Mouse (Mus musculus) hindbrain, embryonic 12.5 days (tissue): ENCODE results near the gene Cdk8. TPM values are rescaled to one million over a fixed set of nuclear protein-coding genes. Genes with fewer than 3 reads are reported as not detected.
"Not testable (repeated sequence)": the region's sequence is repeated elsewhere in the genome, so short reads cannot be mapped to it uniquely, and the experiment has no call there.

Source experiments
- ATAC-seq: fragments of 200-750 bp; cut with Nextera tagmentation; 2 replicates; pipeline ENCODE4 v1.8.0; 2017; ENCODE audit warnings: moderate TSS enrichment; ENCODE audit not compliant: low FRiP score
- H3K27ac ChIP-seq: fragments of 300-500 bp; sonication (generic); 2 replicates; pipeline ENCODE4 v1.5.1; 2016; ENCODE audit warnings: mild to moderate bottlenecking
- H3K27me3 ChIP-seq: fragments of 300-500 bp; sonication (generic); 2 replicates; pipeline ENCODE4 v1.6.1; 2016; ENCODE audit warnings: mild to moderate bottlenecking
- H3K36me3 ChIP-seq: fragments of 300-500 bp; sonication (generic); 2 replicates; pipeline ENCODE4 v1.6.1; 2016; ENCODE audit warnings: mild to moderate bottlenecking
- H3K4me1 ChIP-seq: fragments of 300-500 bp; sonication (generic); 2 replicates; pipeline ENCODE4 v1.6.1; 2016
- H3K4me2 ChIP-seq: fragments of 300-500 bp; sonication (generic); replicated peaks from 2 replicates; pipeline ENCODE4 v1.6.1; 2016; ENCODE audit warnings: mild to moderate bottlenecking
- H3K4me3 ChIP-seq: fragments of 300-500 bp; sonication (generic); 2 replicates; pipeline ENCODE4 v1.5.1; 2016; ENCODE audit warnings: mild to moderate bottlenecking
- H3K9ac ChIP-seq: fragments of 300-500 bp; sonication (generic); 2 replicates; pipeline ENCODE4 v1.6.1; 2016; ENCODE audit warnings: mild to moderate bottlenecking, moderate library complexity
- H3K9me3 ChIP-seq: fragments of 300-500 bp; sonication (generic); replicated peaks from 2 replicates; pipeline ENCODE4 v1.6.1; 2016; ENCODE audit warnings: mild to moderate bottlenecking
- WGBS: fragments of 180-500 bp; shearing (Covaris S2); methylation state at CpG from one replicate; pipeline ENCODE4 v1.1.7; 2016; 5-methylcytosine and 5-hydroxymethylcytosine counted together
- polyA plus RNA-seq: library from polyadenylated mRNA; unstranded; fragments of >200 nt; fragmentation: Nextera tagmentation; extraction: Ambion mirVana; gene quantifications from 2 replicates; pipeline ENCODE4 v1.2.1, GENCODE M21; 2016

Cdk8 gene
- 30.9 and 32.6 TPM in 2 replicates for polyA plus RNA-seq

GRCm38 (mm10) chr5:146230864-146231654 is at the start of gene Cdk8:
Gene Cdk8, plus strand, starts transcription at chr5:146231230.
- under 1% methylated on average over 75 of the region's 102 CpGs for WGBS
- no peaks in the 10 kb centered on the region for H3K9me3 ChIP-seq

DNA sequence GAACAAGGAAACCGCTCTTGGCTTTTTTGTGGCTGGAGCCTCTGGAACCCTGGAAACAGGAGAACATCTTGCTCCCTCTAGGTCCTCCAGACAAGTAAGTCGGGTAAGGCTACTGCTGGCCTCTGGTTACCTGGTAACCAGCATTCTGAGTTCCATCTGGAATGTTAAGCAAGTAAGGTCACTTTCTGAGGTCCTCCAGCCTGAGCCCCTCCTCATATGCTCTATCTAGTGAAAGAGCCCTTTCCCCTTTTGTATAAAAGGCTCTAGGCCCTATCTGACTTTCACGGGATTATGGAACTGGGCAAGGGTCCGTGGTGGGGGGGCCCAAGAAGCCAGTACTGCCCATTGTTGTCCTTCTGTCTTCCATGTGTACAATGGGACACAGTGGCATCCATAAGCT is 45.8 kb upstream of the Cdk8 start, which contains the start of gene 1700001J03Rik:
1700001J03Rik (minus strand) TSS at position 101 of the 400 bp plus-strand sequence.
- 83% methylated on average over 4 of the region's 4 CpGs for WGBS
- not testable (repeated sequence) for H3K9ac ChIP-seq

More at GRCm38 (mm10) chr5:146230864-146231654, at the start of gene Cdk8:
- H3K4me3 ChIP-seq = peak within 1 kb of the TSS; percentile 98
- no peaks in the 10 kb centered on the region for H3K27me3 ChIP-seq
- H3K4me1 ChIP-seq = peaks cover 17% of the 10 kb centered on the region
- H3K4me2 ChIP-seq = peak within 1 kb of the TSS; percentile 81
- H3K27ac ChIP-seq = peak within 1 kb of the TSS; percentile 98
- peak; percentile 91 for ATAC-seq
- peak within 1 kb of the TSS; percentile 96 for H3K9ac ChIP-seq
- H3K36me3 ChIP-seq = no peaks in the 10 kb centered on the region

DNA sequence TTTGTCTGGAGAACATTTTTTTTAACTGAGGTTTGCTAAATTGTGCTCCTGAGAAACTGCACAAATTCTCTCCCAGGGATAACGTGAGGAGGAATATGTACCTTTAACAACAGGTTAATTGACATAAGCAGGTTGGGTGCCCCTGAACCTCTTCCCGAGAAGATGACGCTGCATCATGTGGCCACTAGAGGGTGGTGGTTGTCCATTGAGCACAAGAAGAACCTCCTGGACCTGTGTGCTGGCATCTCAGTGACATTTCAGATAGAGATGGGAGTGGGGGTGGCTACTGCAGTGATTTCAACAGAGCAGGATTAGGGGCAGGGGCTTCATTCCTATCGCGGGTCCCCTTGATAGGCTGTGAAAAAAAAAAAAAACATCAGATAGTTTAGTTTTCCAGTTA is 43.6 kb upstream of the Cdk8 start:
- H3K9me3 ChIP-seq, H3K27ac ChIP-seq, H3K4me2 ChIP-seq, H3K4me1 ChIP-seq, H3K9ac ChIP-seq, H3K36me3 ChIP-seq, H3K4me3 ChIP-seq, ATAC-seq, H3K27me3 ChIP-seq: not testable (repeated sequence)
- 28% methylated on average over 5 of the region's 5 CpGs for WGBS

More for the DNA sequence above, 45.8 kb upstream of the Cdk8 start, which contains the start of gene 1700001J03Rik:
- not testable (repeated sequence) for H3K36me3 ChIP-seq, H3K9me3 ChIP-seq, H3K27ac ChIP-seq, ATAC-seq, H3K4me2 ChIP-seq, H3K4me3 ChIP-seq, H3K27me3 ChIP-seq, H3K4me1 ChIP-seq

DNA sequence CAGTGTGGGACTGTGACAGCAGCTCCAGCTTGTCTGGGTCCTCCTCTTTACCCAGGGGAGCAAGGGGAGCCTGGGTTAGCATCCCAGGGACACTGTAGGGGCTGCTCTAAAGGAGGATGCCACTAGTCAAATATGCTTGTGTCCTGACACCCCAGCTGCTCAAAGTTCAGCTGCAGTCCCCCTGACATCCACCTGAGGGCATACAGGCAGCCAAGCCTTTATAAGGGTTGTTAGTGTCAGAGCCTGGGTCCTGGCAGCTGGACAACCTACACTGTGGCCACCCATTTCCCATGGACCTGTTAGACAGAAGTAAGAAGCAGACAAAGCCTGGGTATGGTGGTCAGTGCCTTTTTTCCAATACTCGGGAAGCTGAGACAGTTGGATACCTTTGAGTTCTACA is 42.9 kb upstream of the Cdk8 start:
- H3K4me2 ChIP-seq = no peak overlapping the region
- no peaks in the 10 kb centered on the region for H3K4me1 ChIP-seq
- no peak overlapping the region for H3K9ac ChIP-seq
- peaks cover 10% of the 10 kb centered on the region; the same call in 1 of the 2 replicates for H3K9me3 ChIP-seq
- H3K27me3 ChIP-seq = no peaks in the 10 kb centered on the region
- H3K4me3 ChIP-seq = no peak overlapping the region
- H3K27ac ChIP-seq = no peak overlapping the region
- no peak for ATAC-seq
- H3K36me3 ChIP-seq = no peaks in the 10 kb centered on the region
- 86% methylated on average over 1 of the region's 1 CpGs for WGBS

DNA sequence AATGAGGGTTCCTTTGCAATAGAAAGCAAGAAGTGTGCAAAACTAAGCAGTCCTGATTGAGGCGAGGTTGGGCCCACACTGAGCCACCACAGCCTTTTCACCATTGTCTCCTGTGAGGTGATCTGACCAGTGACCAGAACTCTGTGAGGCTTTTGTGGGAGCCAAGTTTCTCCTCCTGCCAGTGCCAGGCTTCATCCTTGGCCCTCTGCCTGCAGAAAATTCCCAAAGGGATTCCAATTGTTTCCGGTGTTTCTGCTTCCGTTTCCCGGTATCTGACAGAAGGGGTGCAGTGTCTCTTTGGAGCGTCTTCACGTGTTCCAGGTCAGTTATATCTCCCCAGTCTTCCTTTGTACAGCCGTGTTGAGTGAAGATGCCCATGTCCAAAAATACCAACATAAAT is 42.3 kb upstream of the Cdk8 start:
- Histone ChIP-seq H3K4me1 (no peaks in the 10 kb centered on the region), H3K9ac (no peak overlapping the region), H3K27me3 (no peaks in the 10 kb centered on the region), H3K27ac (no peak overlapping the region), H3K4me3 (no peak overlapping the region), H3K9me3 (peaks cover 10% of the 10 kb centered on the region; the same call in 1 of the 2 replicates), H3K4me2 (no peak overlapping the region), H3K36me3 (no peaks in the 10 kb centered on the region)
- ATAC-seq = no peak
- 89% methylated on average over 7 of the region's 7 CpGs for WGBS

GRCm38 (mm10) chr5:146190093-146190492 is 40.9 kb upstream of the Cdk8 start:
- WGBS = 73% methylated on average over 4 of the region's 4 CpGs
- ATAC-seq = no peak
- Histone ChIP-seq H3K4me1 (no peaks in the 10 kb centered on the region), H3K27me3 (no peaks in the 10 kb centered on the region), H3K27ac (no peak overlapping the region), H3K36me3 (no peaks in the 10 kb centered on the region; the same call in 1 of the 2 replicates), H3K9ac (no peak overlapping the region), H3K4me3 (no peak overlapping the region), H3K4me2 (no peak overlapping the region), H3K9me3 (0 out of 2 replicates have a peak, but pooled peaks cover 5% of the 10 kb centered on the region)

GRCm38 (mm10) chr5:146190501-146191269 is 40.3 kb upstream of the Cdk8 start:
- Histone ChIP-seq H3K9ac (no peak overlapping the region), H3K36me3 (no peaks in the 10 kb centered on the region; the same call in 1 of the 2 replicates), H3K4me3 (no peak overlapping the region), H3K4me2 (no peak overlapping the region), H3K27me3 (no peaks in the 10 kb centered on the region), H3K4me1 (no peaks in the 10 kb centered on the region), H3K9me3 (0 out of 2 replicates have a peak, but pooled peaks cover 5% of the 10 kb centered on the region), H3K27ac (no peak overlapping the region)
- 65% methylated on average over 3 of the region's 3 CpGs for WGBS
- ATAC-seq = no peak

GRCm38 (mm10) chr5:146193360-146193759 is 37.7 kb upstream of the Cdk8 start:
- Histone ChIP-seq H3K4me3 (no peak overlapping the region), H3K4me2 (no peak overlapping the region), H3K9me3 (0 out of 2 replicates have a peak, but pooled peaks cover 5% of the 10 kb centered on the region), H3K27ac (no peak overlapping the region), H3K36me3 (no peaks in the 10 kb centered on the region; the same call in 1 of the 2 replicates), H3K4me1 (no peaks in the 10 kb centered on the region), H3K27me3 (no peaks in the 10 kb centered on the region), H3K9ac (no peak overlapping the region)
- WGBS = 82% methylated on average over 8 of the region's 8 CpGs
- ATAC-seq = no peak

DNA sequence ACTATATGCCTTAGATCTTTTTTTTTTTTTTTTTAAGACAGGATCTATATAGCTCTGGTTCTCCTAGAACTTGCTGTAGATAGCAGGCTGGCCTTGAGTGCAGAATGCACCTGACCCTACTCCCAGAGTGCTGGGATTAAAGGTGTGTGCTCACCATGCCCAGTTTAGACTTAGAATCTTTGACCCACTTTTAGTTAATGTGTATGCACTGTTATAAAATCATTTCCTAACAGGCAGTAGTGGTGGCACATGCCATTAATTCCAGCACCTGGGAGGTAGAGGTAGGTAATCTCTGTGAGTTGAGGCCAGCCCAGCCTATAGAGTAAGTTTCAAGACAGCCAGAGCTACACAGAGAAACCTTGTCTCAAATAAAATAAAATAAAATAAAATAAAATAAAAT is 32.0 kb upstream of the Cdk8 start:
- no peak for ATAC-seq
- Histone ChIP-seq H3K36me3 (peaks cover 22% of the 10 kb centered on the region), H3K27ac (no peak overlapping the region), H3K4me1 (no peaks in the 10 kb centered on the region), H3K9ac (no peak overlapping the region), H3K4me3 (no peak overlapping the region), H3K4me2 (no peak overlapping the region), H3K9me3 (0 out of 2 replicates have a peak, but pooled peaks cover 4% of the 10 kb centered on the region), H3K27me3 (no peaks in the 10 kb centered on the region)

GRCm38 (mm10) chr5:146199540-146199939 is 31.5 kb upstream of the Cdk8 start:
- H3K4me2 ChIP-seq = no peak overlapping the region
- peaks cover 27% of the 10 kb centered on the region for H3K36me3 ChIP-seq
- no peaks in the 10 kb centered on the region for H3K4me1 ChIP-seq
- no peak for ATAC-seq
- 81% methylated on average over 2 of the region's 2 CpGs for WGBS
- 0 out of 2 replicates have a peak, but pooled peaks cover 4% of the 10 kb centered on the region for H3K9me3 ChIP-seq
- H3K9ac ChIP-seq = no peak overlapping the region
- H3K27ac ChIP-seq = no peak overlapping the region
- no peaks in the 10 kb centered on the region for H3K27me3 ChIP-seq
- no peak overlapping the region for H3K4me3 ChIP-seq

GRCm38 (mm10) chr5:146200580-146200979 is 30.4 kb upstream of the Cdk8 start:
- Histone ChIP-seq H3K9me3 (0 out of 2 replicates have a peak, but pooled peaks cover 4% of the 10 kb centered on the region), H3K4me3 (no peak overlapping the region), H3K9ac (no peak overlapping the region), H3K4me2 (no peak overlapping the region), H3K27ac (no peak overlapping the region), H3K36me3 (peaks cover 37% of the 10 kb centered on the region), H3K27me3 (no peaks in the 10 kb centered on the region), H3K4me1 (no peaks in the 10 kb centered on the region)
- 95% methylated on average over 6 of the region's 6 CpGs for WGBS
- no peak for ATAC-seq

- 89% methylated on average over 2 of the region's 2 CpGs for WGBS
- Histone ChIP-seq H3K36me3 (peaks cover 70% of the 10 kb centered on the region), H3K4me2 (no peak overlapping the region), H3K9me3 (0 out of 2 replicates have a peak, but pooled peaks cover 4% of the 10 kb centered on the region), H3K4me1 (no peaks in the 10 kb centered on the region), H3K27ac (no peak overlapping the region), H3K4me3 (no peak overlapping the region), H3K27me3 (no peaks in the 10 kb centered on the region), H3K9ac (no peak overlapping the region)
- no peak for ATAC-seq
These were observed 27.1 kb upstream of the Cdk8 start for GRCm38 (mm10) chr5:146203921-146204320.
